Mouse (Mus musculus): ENCODE results near the gene 1700069L16Rik. TPM values are rescaled to one million over a fixed set of nuclear protein-coding genes. Genes with fewer than 3 reads are reported as not detected.

Gene 1700069L16Rik
- not detected in 2 replicates for polyA plus RNA-seq (2015; fragmentation: Nextera tagmentation; extraction: Ambion mirVana)

GRCm38 (mm10) chr5:113724446-113724845 is at the start of gene 1700069L16Rik:
Gene 1700069L16Rik, minus strand, starts transcription at chr5:113724772.
- WGBS, result 8% methylated on average over 15 of the region's 15 CpGs
- Histone ChIP-seq H3K27ac (no peak within 1 kb of the TSS), H3K4me2 (no peak within 1 kb of the TSS), H3K4me3 (no peak within 1 kb of the TSS), H3K36me3 (no peaks in the 10 kb centered on the region), H3K9ac (no peak within 1 kb of the TSS), H3K9me3 (no peaks in the 10 kb centered on the region), H3K4me1 (replicated peaks) (peaks cover 14% of the 10 kb centered on the region), H3K27me3 (peaks cover 8% of the 10 kb centered on the region)
- peak; percentile 69 for ATAC-seq (ENCODE audit: low FRiP score)

- H3K4me2 ChIP-seq, result peak overlapping the region; percentile 95
- WGBS, result 0% methylated on average over 7 of the region's 7 CpGs
Measured at GRCm38 (mm10) chr5:113773664-113774063, 49.1 kb upstream of the 1700069L16Rik start.

GRCm38 (mm10) chr5:113772905-113773519 is 48.4 kb upstream of the 1700069L16Rik start:
- Histone ChIP-seq H3K27ac (peak overlapping the region; percentile 77), H3K36me3 (peaks cover 48% of the 10 kb centered on the region), H3K4me1 (replicated peaks) (peaks cover 36% of the 10 kb centered on the region), H3K4me2 (peak overlapping the region; percentile 95), H3K9me3 (no peaks in the 10 kb centered on the region), H3K27me3 (no peaks in the 10 kb centered on the region), H3K9ac (peak overlapping the region; percentile 82), H3K4me3 (peak overlapping the region; percentile 99)
- WGBS, result 3% methylated on average over 18 of the region's 38 CpGs
- peak; percentile 61 for ATAC-seq (ENCODE audit: low FRiP score)

More at GRCm38 (mm10) chr5:113773664-113774063, 49.1 kb upstream of the 1700069L16Rik start:
- peaks cover 36% of the 10 kb centered on the region for H3K4me1 ChIP-seq (replicated peaks)
- H3K9ac ChIP-seq, result peak overlapping the region; percentile 82
- H3K4me3 ChIP-seq, result peak overlapping the region; percentile 99
- H3K36me3 ChIP-seq, result peaks cover 47% of the 10 kb centered on the region
- no peak overlapping the region for H3K27ac ChIP-seq
- ATAC-seq (ENCODE audit: low FRiP score), result no peak
- H3K9me3 ChIP-seq, result no peaks in the 10 kb centered on the region
- H3K27me3 ChIP-seq, result no peaks in the 10 kb centered on the region

GRCm38 (mm10) chr5:113772450-113772895 is 47.9 kb upstream of the 1700069L16Rik start, which contains the start of the genes Sart3 and Iscu:
Gene Sart3, minus strand, starts transcription at chr5:113772510.
Gene Iscu, plus strand, starts transcription at chr5:113772748.
- Histone ChIP-seq H3K4me2 (peak within 1 kb of the TSS; percentile 95), H3K27ac (peak within 1 kb of the TSS; percentile 99), H3K9ac (peak within 1 kb of the TSS; percentile 96), H3K36me3 (peaks cover 49% of the 10 kb centered on the region), H3K27me3 (no peaks in the 10 kb centered on the region), H3K4me1 (replicated peaks) (peaks cover 36% of the 10 kb centered on the region), H3K4me3 (peak within 1 kb of the TSS; percentile 99), H3K9me3 (no peaks in the 10 kb centered on the region)
- ATAC-seq (ENCODE audit: low FRiP score), result peak; percentile 80
- WGBS, result under 1% methylated on average over 40 of the region's 49 CpGs

GRCm38 (mm10) chr5:113771213-113772162 is 46.9 kb upstream of the 1700069L16Rik start:
- Histone ChIP-seq H3K4me1 (replicated peaks) (peaks cover 36% of the 10 kb centered on the region), H3K36me3 (peaks cover 48% of the 10 kb centered on the region), H3K4me3 (peak overlapping the region; percentile 99), H3K9me3 (no peaks in the 10 kb centered on the region), H3K4me2 (peak overlapping the region; percentile 95), H3K27ac (peak overlapping the region; percentile 99), H3K27me3 (no peaks in the 10 kb centered on the region), H3K9ac (peak overlapping the region; percentile 96)
- whole genome bisulfite sequencing, result under 1% methylated on average over 93 of the region's 97 CpGs
- ATAC-seq (ENCODE audit: low FRiP score), result peak; percentile 76

- H3K9ac ChIP-seq, result no peak overlapping the region
- H3K36me3 ChIP-seq, result peaks cover 41% of the 10 kb centered on the region
- H3K4me1 ChIP-seq (replicated peaks), result peaks cover 32% of the 10 kb centered on the region
- H3K4me3 ChIP-seq, result no peak overlapping the region
- 95% methylated on average over 8 of the region's 8 CpGs for WGBS
- H3K27me3 ChIP-seq, result no peaks in the 10 kb centered on the region
- H3K9me3 ChIP-seq, result no peaks in the 10 kb centered on the region
- H3K4me2 ChIP-seq, result no peak overlapping the region
- H3K27ac ChIP-seq, result no peak overlapping the region
- no peak for ATAC-seq (ENCODE audit: low FRiP score)
Measured at GRCm38 (mm10) chr5:113768806-113769205, 44.2 kb upstream of the 1700069L16Rik start.

GRCm38 (mm10) chr5:113765641-113766526 is 41.3 kb upstream of the 1700069L16Rik start:
- no peaks in the 10 kb centered on the region for H3K27me3 ChIP-seq
- H3K4me3 ChIP-seq, result no peak overlapping the region
- ATAC-seq (ENCODE audit: low FRiP score), result no peak
- H3K4me1 ChIP-seq (replicated peaks), result peaks cover 22% of the 10 kb centered on the region
- no peak overlapping the region for H3K9ac ChIP-seq
- 92% methylated on average over 13 of the region's 13 CpGs for WGBS
- no peak overlapping the region for H3K27ac ChIP-seq
- H3K36me3 ChIP-seq, result peaks cover 68% of the 10 kb centered on the region
- H3K4me2 ChIP-seq, result no peak overlapping the region
- H3K9me3 ChIP-seq, result no peaks in the 10 kb centered on the region

GRCm38 (mm10) chr5:113764426-113764825 is 39.9 kb upstream of the 1700069L16Rik start:
- H3K4me3 ChIP-seq, result no peak overlapping the region
- H3K27ac ChIP-seq, result no peak overlapping the region
- H3K9me3 ChIP-seq, result no peaks in the 10 kb centered on the region
- H3K36me3 ChIP-seq, result peaks cover 82% of the 10 kb centered on the region
- H3K27me3 ChIP-seq, result no peaks in the 10 kb centered on the region
- ATAC-seq (ENCODE audit: low FRiP score), result no peak
- no peak overlapping the region for H3K9ac ChIP-seq
- H3K4me2 ChIP-seq, result no peak overlapping the region
- H3K4me1 ChIP-seq (replicated peaks), result peaks cover 8% of the 10 kb centered on the region
- 95% methylated on average over 7 of the region's 7 CpGs for WGBS

GRCm38 (mm10) chr5:113761585-113761984 is 37.0 kb upstream of the 1700069L16Rik start:
- H3K9me3 ChIP-seq, result no peaks in the 10 kb centered on the region
- 95% methylated on average over 2 of the region's 2 CpGs for WGBS
- H3K4me1 ChIP-seq (replicated peaks), result no peaks in the 10 kb centered on the region; the same call in 1 of the 2 replicates
- H3K36me3 ChIP-seq, result peaks cover 84% of the 10 kb centered on the region
- no peak for ATAC-seq (ENCODE audit: low FRiP score)
- no peak overlapping the region for H3K27ac ChIP-seq
- H3K9ac ChIP-seq, result no peak overlapping the region
- no peak overlapping the region for H3K4me3 ChIP-seq
- H3K27me3 ChIP-seq, result no peaks in the 10 kb centered on the region
- no peak overlapping the region for H3K4me2 ChIP-seq

GRCm38 (mm10) chr5:113755347-113756030 is 30.9 kb upstream of the 1700069L16Rik start:
- Histone ChIP-seq H3K27me3 (no peaks in the 10 kb centered on the region), H3K4me2 (no peak overlapping the region), H3K27ac (no peak overlapping the region), H3K4me3 (no peak overlapping the region), H3K4me1 (replicated peaks) (no peaks in the 10 kb centered on the region), H3K9me3 (no peaks in the 10 kb centered on the region), H3K9ac (no peak overlapping the region), H3K36me3 (peaks cover 98% of the 10 kb centered on the region)
- 92% methylated on average over 15 of the region's 15 CpGs for WGBS
- no peak for ATAC-seq (ENCODE audit: low FRiP score)

GRCm38 (mm10) chr5:113751521-113752157 is 27.1 kb upstream of the 1700069L16Rik start:
- Histone ChIP-seq H3K4me1 (replicated peaks) (no peaks in the 10 kb centered on the region), H3K4me2 (no peak overlapping the region), H3K4me3 (no peak overlapping the region), H3K27ac (no peak overlapping the region), H3K9me3 (no peaks in the 10 kb centered on the region), H3K27me3 (no peaks in the 10 kb centered on the region), H3K36me3 (peaks cover 97% of the 10 kb centered on the region), H3K9ac (no peak overlapping the region)
- ATAC-seq (ENCODE audit: low FRiP score), result no peak
- WGBS, result 94% methylated on average over 9 of the region's 9 CpGs

Measured in hindbrain, embryonic 13.5 days (tissue).